Mouse (Mus musculus): ENCODE results near the gene Nefh.

DNA sequence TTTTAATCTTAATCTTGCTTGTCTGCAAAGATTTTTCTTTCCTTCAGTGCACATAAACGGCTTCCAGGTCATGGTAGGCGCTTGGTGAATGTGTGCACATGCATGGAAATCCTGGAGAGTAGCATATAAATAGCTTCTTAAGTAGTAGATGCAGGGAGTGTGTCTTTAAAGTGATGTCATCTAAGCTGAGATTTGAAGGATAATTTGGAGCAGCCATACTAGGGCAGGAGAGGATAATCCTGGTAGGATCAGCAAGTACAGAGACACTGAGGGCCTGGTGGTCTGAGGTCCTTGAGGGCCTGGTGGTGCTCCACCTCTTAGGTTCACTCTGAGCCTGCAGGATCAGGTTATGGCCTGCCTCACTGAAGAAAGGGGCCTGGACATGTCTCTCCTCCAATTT lies 44.6 kb upstream of the Nefh start:
- no peak for TF ChIP-seq CTCF (IDR thresholded peaks at IDR 0.05)
- TF ChIP-seq EP300 (IDR thresholded peaks at IDR 0.05): no peak
